Mouse (Mus musculus): ENCODE measurements around the gene Hist1h4b.
"Not testable (repeated sequence)": the region's sequence is repeated elsewhere in the genome, so short reads cannot be mapped to it uniquely, and the experiment has no call there.

Gene Hist1h4b

DNA sequence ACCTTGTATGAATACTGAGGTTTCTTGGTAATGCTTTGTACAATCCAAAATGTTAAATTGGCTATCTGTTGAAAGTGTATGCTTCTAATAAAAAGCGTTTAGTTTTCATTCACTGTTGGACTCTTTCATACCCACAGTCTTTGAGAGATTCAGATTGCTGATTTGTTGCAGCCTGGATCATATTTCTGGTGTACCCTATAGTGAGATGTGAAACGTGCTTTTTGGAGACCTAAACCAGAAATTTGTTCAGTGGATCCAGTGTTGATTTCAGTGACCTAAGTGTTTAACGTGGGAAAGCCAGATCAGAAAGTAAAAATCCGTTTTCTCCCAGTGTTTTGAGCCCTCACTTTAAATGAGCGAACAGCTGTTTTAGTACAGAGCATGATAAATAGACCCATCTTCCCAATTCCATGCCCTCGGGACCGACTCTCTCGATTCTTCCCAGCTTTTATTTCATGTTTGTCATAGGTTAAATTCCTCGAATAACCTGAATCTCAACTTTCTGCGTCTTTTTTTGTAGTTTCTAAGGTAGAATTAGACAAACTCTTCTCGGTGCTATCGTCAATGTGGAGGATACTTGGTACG, 16.5 kb upstream of the Hist1h4b start:
- DNase-seq (ENCODE audit: low read depth, low spot score) = no peak

DNA sequence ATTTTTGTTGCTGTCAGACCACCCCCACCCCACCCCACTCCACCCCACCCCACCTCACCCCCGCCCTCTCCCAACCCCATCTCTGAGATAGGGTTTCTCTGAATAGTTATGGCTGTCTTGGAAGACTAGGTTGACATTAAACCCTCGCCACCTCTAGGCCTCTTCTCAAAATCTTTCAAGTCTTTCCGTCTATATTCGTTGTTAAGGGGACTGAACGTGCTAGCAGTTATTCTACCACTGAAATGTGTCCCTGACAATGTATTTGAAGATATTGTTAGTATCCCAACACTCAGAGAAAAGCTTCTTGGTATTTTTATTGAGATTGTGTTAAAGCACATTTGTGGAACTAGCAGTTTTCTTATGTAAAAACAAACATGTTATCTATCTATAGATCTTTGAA, 15.9 kb upstream of the Hist1h4b start:
- DNase-seq (ENCODE audit: low read depth, low spot score) = no peak

DNA sequence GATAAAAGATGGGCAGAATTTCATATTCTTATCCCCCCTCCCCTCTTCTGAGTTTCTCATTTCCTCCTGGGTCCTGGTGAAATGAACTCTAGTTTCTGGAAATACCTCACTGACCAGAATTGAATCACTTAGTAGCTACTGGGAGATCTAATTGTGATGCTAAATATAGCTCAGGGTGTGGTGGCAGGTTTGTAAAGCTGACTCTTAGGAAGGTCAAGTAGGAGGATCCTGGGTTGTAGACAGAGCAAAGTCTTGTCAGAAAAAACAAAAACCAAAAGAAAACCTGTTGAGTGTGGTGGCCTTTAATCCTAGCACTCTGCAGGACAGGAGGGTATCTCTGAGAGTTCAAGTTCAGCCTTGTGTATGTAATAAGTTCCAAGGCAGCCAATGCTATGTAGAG, 14.8 kb upstream of the Hist1h4b start:
- no peak for DNase-seq (ENCODE audit: low read depth, low spot score)

DNA sequence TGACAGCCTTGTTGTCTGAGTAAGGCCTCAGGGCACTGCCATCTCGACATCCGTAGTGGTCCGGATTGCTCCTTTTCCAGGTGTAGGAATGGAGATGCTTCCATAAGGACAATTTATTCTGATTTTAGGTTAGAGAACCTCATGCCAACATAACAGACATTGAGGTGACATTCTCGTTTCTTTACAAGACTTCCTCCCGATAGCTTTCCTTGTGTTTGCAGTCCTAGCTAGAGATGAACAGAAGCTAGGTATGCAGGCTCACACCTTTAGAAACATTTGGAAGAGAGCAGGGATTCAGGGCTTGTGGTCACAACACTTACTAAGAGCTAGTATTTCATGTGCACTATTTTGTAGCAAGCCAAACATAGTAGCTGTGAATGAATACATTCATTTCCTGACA, 13.6 kb upstream of the Hist1h4b start:
- DNase-seq (ENCODE audit: low read depth, low spot score) = no peak

DNA sequence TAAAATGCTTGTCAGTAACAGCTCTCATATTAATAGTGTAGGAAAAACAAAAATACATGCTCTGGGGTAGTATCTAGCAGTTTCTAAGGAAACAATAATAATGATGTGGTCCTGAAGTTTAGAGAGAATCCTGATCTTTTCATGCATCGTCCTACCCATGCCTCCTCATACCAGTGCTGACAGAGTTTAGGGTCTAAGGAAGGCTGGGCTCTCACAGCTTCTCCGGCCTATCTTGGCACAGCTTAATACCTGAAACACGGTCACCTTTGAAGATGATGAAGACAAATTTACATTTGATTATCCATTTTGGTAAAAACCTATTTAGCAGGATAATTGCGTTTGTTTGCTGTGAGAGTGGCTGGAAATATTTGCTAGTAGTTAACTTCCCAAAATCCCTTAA, 12.8 kb upstream of the Hist1h4b start:
- DNase-seq (ENCODE audit: low read depth, low spot score) = no peak

DNA sequence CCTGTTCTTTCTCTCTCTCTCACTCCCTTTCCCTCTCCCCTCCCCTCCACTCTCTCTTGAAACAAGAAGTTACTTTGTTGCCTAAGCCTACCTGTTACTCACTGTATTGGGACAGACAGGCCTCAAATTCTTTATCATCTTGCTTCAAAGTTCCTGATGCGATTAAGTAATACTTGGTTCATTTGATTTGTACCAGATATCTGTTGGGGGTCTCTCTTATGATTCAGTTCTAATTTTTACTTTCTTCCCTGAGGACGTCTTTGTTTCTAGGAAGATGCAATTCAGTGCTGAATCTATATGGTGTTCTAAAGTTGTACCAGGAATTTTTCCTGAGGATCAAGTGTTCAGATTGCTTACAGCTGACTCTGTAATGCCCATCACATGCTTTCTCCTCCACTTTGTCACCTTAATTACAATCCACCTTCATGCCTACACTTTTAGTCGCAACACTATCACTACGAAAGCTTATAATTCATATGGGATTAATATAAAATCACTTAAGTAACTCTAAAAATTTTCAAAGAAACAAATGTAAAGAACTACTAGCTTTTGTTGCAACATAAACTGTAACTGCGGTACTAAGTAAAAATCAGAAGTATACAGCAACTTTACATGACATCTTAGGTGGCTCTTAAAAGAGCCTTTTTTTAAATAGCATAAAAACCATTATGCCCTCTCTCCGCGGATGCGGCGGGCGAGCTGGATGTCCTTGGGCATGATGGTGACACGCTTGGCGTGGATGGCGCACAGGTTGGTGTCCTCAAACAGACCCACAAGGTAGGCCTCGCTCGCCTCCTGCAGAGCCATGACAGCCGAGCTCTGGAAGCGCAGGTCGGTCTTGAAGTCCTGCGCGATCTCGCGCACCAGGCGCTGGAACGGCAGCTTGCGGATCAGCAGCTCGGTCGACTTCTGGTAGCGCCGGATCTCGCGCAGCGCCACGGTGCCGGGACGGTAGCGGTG, 12.1 kb upstream of the Hist1h4b start:
- no peak for DNase-seq (ENCODE audit: low read depth, low spot score)

DNA sequence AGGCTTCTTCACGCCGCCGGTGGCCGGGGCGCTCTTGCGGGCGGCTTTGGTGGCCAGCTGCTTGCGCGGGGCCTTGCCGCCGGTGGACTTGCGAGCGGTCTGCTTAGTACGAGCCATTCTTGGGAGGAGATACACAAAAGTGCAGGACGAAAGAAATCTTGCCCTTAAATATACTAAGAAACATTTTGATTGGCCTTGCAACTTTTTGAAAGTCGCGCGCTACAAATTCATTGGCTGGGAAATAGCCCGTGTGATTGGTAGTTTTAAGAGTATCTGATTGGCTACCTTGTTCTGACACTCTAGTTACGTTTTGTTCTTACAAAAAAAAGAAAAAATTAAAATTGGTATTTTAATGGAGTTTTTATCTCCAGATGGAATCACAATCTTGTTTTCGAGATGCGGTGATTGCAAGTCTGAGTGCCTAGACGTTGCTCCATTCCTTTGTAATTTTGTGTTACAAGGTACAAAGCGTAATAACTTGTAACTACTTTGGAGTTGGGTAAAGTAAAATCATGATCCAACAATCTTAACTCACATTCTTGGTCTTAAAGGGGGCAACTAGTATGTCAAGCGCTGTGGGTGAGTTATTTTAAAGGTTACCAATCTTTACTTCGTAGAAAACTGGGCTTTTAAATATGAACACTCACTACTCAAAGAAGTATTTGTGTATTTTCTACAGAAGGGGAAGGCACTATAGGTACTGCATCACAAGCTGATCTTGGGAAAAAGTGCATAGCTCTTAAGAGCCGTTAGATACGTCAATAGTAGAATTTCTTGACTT, 11.2 kb upstream of the Hist1h4b start, which contains the start of gene Hist1h3c:
Gene Hist1h3c (minus strand): TSS at position 222 of the 781 bp plus-strand sequence.
- DNase-seq (ENCODE audit: low read depth, low spot score) = no peak

DNA sequence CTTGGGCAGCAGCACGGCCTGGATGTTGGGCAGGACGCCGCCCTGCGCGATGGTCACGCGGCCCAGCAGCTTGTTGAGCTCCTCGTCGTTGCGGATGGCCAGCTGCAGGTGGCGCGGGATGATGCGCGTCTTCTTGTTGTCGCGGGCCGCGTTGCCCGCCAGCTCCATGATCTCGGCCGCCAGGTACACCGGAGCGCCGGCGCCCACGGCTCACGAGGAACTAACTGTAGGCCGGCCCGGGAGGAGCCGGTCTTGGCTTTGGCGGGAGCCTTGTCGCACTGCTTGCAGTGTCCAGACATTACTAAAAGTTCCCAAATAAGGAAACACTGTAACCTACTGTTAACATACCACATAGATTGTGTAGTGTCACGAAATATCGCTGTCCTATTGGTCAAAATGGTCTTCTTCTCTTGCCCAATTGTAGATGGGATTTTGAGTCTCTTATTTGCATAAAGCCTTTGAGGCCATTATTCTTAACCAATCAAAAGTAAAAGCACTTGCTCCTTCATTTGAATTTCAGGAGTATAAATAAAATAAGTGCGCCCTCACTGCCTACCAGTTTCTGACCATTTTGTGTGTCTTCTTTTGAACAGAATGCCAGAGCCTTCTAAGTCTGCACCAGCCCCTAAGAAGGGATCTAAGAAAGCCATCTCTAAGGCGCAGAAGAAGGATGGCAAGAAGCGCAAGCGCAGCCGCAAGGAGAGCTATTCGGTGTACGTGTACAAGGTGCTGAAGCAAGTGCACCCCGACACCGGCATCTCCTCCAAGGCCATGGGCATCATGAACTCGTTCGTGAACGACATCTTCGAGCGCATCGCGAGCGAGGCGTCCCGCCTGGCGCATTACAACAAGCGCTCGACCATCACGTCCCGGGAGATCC, 10.4 kb upstream of the Hist1h4b start, which contains the start of gene Hist1h2bb:
Gene Hist1h2bb (plus strand): TSS at position 534 of the 880 bp plus-strand sequence.
- DNase-seq (ENCODE audit: low read depth, low spot score) = not testable (repeated sequence)

DNA sequence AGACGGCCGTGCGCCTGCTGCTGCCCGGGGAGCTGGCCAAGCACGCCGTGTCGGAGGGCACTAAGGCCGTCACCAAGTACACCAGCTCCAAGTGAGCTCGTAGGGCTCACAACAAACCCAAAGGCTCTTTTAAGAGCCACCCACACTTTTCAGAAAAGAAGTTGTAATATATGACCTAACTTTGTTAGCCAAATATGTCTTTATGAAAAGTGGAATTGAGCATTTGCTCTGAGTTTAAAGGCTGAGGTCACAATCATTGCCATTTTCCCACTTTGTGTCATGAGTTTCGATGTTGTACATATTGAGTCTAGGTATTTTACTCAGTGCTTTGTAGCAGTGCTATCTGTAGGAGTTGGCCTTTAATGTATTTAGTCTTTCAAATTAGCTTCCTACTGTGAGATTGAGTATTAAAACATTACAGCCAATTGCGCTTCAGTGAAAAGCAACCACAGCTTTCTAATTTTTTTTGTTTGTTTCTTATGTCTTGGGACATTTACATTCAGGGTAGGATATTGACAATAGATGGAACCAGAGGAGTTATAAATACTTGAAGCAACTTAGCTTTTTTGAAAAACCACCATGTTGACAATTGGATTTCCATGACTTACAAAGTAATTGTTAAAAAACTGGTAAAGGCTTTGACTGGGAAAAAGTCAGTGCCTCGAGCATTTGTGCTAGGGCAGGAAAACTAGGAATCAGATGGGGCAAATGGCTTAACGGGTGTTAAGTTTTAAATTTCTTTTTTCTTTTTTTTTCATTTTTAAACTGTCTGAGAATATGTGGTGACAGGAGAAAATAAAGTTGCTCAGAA, 9.5 kb upstream of the Hist1h4b start:
- no peak for DNase-seq (ENCODE audit: low read depth, low spot score)

DNA sequence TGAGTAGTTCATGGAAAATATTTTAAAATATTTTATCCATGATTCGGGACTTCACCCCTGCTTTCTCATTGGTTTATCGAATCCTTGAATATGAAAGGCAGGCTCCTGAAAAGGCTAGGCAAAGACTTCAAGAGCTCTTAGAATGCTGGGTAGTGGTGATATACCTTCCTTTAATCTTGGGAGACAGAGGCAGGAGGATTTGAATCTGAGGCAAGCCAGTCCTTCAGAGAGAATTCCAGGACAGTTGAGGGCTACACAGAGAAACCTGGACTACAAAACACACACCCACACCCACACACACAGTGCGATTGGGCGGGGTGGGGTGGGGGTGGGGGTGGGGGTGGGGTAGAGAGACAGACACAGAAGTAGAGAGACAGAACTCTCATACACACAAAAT, 8.9 kb upstream of the Hist1h4b start:
- no peak for DNase-seq (ENCODE audit: low read depth, low spot score)

DNA sequence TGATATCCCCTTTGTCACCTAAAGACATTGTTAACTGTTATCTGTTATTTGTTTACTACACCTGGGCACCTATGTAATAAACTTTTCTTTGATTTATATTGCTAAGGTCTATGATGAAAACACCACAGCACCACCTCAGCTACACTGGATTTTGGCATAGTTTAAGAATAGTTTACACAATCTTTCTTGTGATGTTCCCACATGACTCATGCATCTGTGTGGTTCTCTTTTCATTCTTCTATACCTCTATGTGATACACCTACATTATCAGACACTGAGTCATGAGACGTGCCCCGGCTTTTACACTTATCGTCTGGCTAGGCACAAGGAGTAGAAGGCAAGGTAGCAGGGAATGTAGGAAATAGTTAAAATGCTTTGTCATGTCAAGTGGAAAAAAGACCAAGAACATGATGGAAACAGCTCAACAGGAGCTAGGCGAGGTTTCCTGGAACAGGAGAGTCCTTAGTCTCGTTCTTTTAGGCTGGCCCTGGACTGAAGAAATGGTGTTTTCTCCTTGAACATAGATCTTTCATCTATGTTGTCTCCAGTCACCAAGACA, 7.2 kb upstream of the Hist1h4b start:
- no peak for DNase-seq (ENCODE audit: low read depth, low spot score)

DNA sequence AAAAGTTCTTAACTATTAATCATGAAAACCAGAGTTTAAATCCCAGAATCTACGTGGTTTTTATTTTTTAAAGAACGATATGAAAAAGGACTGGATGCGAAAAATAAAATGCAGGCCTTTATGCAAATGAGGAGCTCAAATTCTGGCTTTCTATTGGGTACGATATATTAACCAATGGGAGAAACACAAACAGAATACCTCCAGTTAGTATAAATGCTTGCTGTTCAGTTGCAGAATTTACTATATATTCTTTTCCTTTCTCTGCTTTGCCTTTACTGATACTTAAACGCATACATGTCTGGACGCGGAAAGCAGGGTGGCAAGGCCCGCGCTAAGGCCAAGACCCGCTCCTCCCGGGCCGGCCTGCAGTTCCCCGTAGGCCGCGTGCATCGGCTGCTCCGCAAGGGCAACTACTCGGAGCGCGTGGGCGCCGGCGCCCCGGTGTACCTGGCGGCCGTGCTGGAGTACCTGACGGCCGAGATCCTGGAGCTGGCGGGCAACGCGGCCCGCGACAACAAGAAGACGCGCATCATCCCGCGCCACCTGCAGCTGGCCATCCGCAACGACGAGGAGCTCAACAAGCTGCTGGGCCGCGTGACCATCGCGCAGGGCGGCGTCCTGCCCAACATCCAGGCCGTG, 5.9 kb upstream of the Hist1h4b start, which contains the start of gene Hist1h2ab:
Gene Hist1h2ab (plus strand): TSS at position 288 of the 639 bp plus-strand sequence.
- DNase-seq (ENCODE audit: low read depth, low spot score) = not testable (repeated sequence)

DNA sequence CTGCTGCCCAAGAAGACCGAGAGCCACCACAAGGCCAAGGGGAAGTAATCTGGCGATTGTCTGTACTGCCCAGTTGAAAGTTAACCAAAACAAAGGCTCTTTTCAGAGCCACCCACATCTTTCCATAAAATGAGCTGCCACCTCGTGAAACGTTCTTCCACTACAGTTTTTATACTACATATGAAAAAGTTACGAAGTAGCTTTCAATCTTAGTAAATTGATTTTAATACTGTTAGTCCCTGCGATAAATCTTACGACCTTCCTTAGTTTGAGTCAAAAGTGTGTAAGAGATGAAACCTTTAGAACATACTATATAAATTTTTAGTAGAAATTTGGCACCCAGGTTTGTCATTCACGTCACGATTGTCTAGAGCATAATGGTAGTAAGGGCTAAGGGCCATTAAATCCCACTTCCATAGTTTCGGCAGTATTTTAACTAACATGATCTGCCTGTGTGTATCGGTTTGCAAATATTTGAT, 5.3 kb upstream of the Hist1h4b start:
- no peak for DNase-seq (ENCODE audit: low read depth, low spot score)

DNA sequence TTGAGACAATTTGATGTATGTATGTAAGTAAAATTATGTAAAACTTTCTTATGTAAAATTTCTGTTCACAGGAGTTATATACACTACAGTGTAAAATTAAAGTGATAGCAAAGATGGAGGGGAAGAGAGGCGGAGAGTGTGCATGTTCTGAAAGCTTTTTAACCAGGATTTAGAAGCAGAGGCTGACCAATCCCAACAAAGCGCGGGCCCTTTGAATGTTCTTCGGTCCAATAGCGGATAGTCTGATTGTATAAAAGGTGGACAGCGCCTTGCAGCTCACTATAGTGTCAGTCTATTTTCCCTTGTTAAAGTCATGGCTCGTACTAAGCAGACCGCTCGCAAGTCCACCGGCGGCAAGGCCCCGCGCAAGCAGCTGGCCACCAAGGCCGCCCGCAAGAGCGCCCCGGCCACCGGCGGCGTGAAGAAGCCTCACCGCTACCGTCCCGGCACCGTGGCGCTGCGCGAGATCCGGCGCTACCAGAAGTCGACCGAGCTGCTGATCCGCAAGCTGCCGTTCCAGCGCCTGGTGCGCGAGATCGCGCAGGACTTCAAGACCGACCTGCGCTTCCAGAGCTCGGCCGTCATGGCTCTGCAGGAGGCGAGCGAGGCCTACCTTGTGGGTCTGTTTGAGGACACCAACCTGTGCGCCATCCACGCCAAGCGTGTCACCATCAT, 4.6 kb upstream of the Hist1h4b start, which contains the start of gene Hist1h3b:
Gene Hist1h3b (plus strand): TSS at position 201 of the 675 bp plus-strand sequence.
- DNase-seq (ENCODE audit: low read depth, low spot score) = not testable (repeated sequence)

DNA sequence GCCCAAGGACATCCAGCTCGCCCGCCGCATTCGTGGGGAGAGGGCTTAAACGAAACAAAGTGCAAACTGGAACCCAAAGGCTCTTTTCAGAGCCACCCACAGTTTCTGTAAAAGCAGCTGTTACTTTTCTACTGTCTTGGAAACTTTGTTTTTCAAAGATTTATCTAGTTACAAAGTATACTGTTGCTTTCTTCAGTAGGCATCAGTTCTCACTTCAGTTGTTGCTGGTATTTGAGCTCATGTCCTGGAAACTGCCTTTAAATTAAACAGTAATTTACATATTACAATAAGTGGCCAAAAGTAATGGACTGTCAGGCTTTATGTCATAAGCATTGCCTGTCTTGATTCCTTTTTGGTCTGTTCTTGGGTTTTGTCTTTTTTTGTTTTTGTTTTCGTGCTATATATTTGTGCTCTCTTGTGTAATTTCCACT, 4.1 kb upstream of the Hist1h4b start:
- DNase-seq (ENCODE audit: low read depth, low spot score) = no peak

DNA sequence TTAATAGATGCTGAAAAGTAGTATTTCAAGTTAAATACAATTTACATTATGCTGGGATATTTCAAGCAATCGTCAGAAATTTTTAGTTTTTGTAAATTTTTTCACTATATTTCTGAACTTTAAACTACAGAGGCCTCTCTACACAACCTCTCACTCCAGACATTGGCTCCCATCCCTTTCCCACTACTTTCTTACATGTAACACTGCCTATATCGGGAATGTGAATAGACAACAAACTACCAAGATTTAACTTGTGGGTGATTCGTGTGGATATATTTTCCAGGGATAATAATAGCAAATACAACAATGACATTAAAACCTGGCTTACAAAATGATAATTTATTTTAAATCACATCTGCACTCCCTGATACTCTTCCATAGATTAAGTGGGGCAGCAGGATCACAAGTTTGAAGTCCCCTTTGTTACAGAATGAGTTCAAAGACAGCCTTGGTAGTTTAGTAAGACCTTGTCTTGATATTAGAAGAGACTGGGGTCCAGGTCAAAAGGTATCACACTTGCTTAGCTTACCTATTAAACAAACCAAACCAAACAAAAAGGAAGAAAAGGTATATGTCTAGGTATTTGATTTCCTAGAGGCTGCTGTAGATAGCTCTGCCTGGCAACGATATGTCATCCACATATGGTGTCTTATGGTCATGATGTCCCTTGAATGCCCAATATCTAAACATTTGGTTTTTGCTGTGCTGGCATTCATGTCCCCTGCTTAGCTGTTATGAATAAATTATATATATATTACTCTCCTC, 3.3 kb upstream of the Hist1h4b start:
- no peak for DNase-seq (ENCODE audit: low read depth, low spot score)

DNA sequence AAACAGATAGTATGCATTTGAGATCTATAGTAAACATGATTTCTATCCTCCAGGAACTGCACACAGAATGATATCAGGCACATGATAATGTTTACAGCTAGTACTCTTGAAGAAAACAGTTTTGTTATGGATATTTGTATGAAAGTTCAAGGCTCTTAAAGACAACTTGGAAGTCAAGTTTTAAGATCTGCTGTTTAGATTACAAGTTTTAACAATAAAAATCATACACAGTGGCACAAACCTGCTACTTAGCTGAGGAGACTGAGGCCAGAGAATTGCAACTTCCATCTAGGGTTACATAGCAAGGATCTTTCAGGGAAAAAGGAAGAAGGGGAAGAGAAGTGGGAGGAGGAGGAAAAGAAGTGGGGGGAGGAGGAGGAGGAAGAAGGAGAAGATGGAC, 1.8 kb upstream of the Hist1h4b start:
- no peak for DNase-seq (ENCODE audit: low read depth, low spot score)

Data from retina, postnatal 7 days (tissue).